Mouse (Mus musculus) midbrain, embryonic 12.5 days (tissue): ENCODE data around the gene Fnbp1l. TPM values are rescaled to one million over a fixed set of nuclear protein-coding genes. Genes with fewer than 3 reads are reported as not detected.

Experiments used
- ATAC-seq: fragments of 200-750 bp; cut with Nextera tagmentation; 2 replicates; pipeline ENCODE4 v1.8.0; 2017; ENCODE audit warnings: low read depth, moderate TSS enrichment, moderate library complexity; ENCODE audit not compliant: low FRiP score
- H3K27ac ChIP-seq: fragments of 300-500 bp; sonication (generic); replicated peaks from 2 replicates; pipeline ENCODE4 v1.5.1; 2016; ENCODE audit warnings: mild to moderate bottlenecking
- H3K27me3 ChIP-seq: fragments of 300-500 bp; sonication (generic); 2 replicates; pipeline ENCODE4 v1.6.1; 2016; ENCODE audit warnings: mild to moderate bottlenecking
- H3K36me3 ChIP-seq: fragments of 300-500 bp; sonication (generic); 2 replicates; pipeline ENCODE4 v1.6.1; 2016
- H3K4me1 ChIP-seq: fragments of 300-500 bp; sonication (generic); 2 replicates; pipeline ENCODE4 v1.6.1; 2016
- H3K4me2 ChIP-seq: fragments of 300-500 bp; sonication (generic); replicated peaks from 2 replicates; pipeline ENCODE4 v1.6.1; 2016; ENCODE audit warnings: mild to moderate bottlenecking, moderate library complexity
- H3K4me3 ChIP-seq: fragments of 300-500 bp; sonication (generic); 2 replicates; pipeline ENCODE4 v1.5.1; 2016; ENCODE audit warnings: mild to moderate bottlenecking
- H3K9ac ChIP-seq: fragments of 300-500 bp; sonication (generic); replicated peaks from 2 replicates; pipeline ENCODE4 v1.6.1; 2016; ENCODE audit warnings: mild to moderate bottlenecking, moderate library complexity
- H3K9me3 ChIP-seq: fragments of 300-500 bp; sonication (generic); 2 replicates; pipeline ENCODE4 v1.6.1; 2016; ENCODE audit warnings: mild to moderate bottlenecking
- WGBS: fragments of 180-500 bp; shearing (Covaris S2); methylation state at CpG from one replicate; pipeline ENCODE4 v1.1.7; 2016; 5-methylcytosine and 5-hydroxymethylcytosine counted together
- microRNA-seq: library from miRNA; unstranded; fragments of <30 nt; microRNA quantifications from one replicate; pipeline ENCODE4, GENCODE M21; 2017
- polyA plus RNA-seq: library from polyadenylated mRNA; unstranded; fragments of >200 nt; fragmentation: Nextera tagmentation; extraction: Ambion mirVana; gene quantifications from 2 replicates; pipeline ENCODE4 v1.2.1, GENCODE M21; 2016

Fnbp1l gene
- polyA plus RNA-seq, 1 experiment from 2014 or later: 111 TPM

- 91% methylated on average over 10 of the region's 10 CpGs for WGBS
- Histone ChIP-seq H3K27me3 (no peaks in the 10 kb centered on the region), H3K4me2 (no peak overlapping the region), H3K4me3 (no peak overlapping the region), H3K9ac (no peak overlapping the region), H3K36me3 (no peaks in the 10 kb centered on the region), H3K9me3 (no peaks in the 10 kb centered on the region), H3K4me1 (no peaks in the 10 kb centered on the region), H3K27ac (no peak overlapping the region)
- ATAC-seq: no peak
These were observed 113.1 kb downstream of the Fnbp1l start for GRCm38 (mm10) chr3:122506343-122506916.

- Histone ChIP-seq H3K36me3 (no peaks in the 10 kb centered on the region), H3K27ac (no peak overlapping the region), H3K4me3 (no peak overlapping the region), H3K27me3 (no peaks in the 10 kb centered on the region), H3K9me3 (no peaks in the 10 kb centered on the region), H3K4me2 (no peak overlapping the region), H3K4me1 (no peaks in the 10 kb centered on the region), H3K9ac (no peak overlapping the region)
- WGBS: 84% methylated on average over 9 of the region's 9 CpGs
- ATAC-seq: no peak
These were observed 118.6 kb downstream of the Fnbp1l start for GRCm38 (mm10) chr3:122500929-122501328.

- Histone ChIP-seq H3K4me2 (no peak overlapping the region), H3K9ac (no peak overlapping the region), H3K4me3 (no peak overlapping the region), H3K27ac (no peak overlapping the region), H3K4me1 (no peaks in the 10 kb centered on the region), H3K9me3 (no peaks in the 10 kb centered on the region), H3K27me3 (no peaks in the 10 kb centered on the region), H3K36me3 (no peaks in the 10 kb centered on the region)
- 79% methylated on average over 6 of the region's 6 CpGs for WGBS
- no peak for ATAC-seq
These were observed 119.9 kb downstream of the Fnbp1l start for GRCm38 (mm10) chr3:122499647-122500046.

- Histone ChIP-seq H3K4me2 (no peak overlapping the region), H3K9ac (no peak overlapping the region), H3K36me3 (no peaks in the 10 kb centered on the region), H3K27me3 (no peaks in the 10 kb centered on the region), H3K4me3 (no peak overlapping the region), H3K4me1 (peaks cover 4% of the 10 kb centered on the region; the same call in 1 of the 2 replicates), H3K27ac (no peak overlapping the region), H3K9me3 (no peaks in the 10 kb centered on the region)
- 88% methylated on average over 7 of the region's 7 CpGs for WGBS
- no peak for ATAC-seq
These were observed 121.0 kb downstream of the Fnbp1l start for GRCm38 (mm10) chr3:122498528-122498927.

GRCm38 (mm10) chr3:122497871-122498270 lies 121.6 kb downstream of the Fnbp1l start:
- no peak overlapping the region for H3K9ac ChIP-seq
- H3K36me3 ChIP-seq: no peaks in the 10 kb centered on the region
- H3K4me1 ChIP-seq: peaks cover 10% of the 10 kb centered on the region
- H3K27ac ChIP-seq: no peak overlapping the region
- H3K4me2 ChIP-seq: no peak overlapping the region
- WGBS: 92% methylated on average over 6 of the region's 6 CpGs
- no peaks in the 10 kb centered on the region for H3K27me3 ChIP-seq
- ATAC-seq: no peak
- H3K4me3 ChIP-seq: no peak overlapping the region
- H3K9me3 ChIP-seq: no peaks in the 10 kb centered on the region

GRCm38 (mm10) chr3:122494764-122495163 lies 124.8 kb downstream of the Fnbp1l start:
- Histone ChIP-seq H3K9me3 (no peaks in the 10 kb centered on the region), H3K4me3 (no peak overlapping the region), H3K36me3 (no peaks in the 10 kb centered on the region), H3K4me1 (peaks cover 23% of the 10 kb centered on the region), H3K27ac (no peak overlapping the region), H3K9ac (no peak overlapping the region), H3K27me3 (no peaks in the 10 kb centered on the region), H3K4me2 (no peak overlapping the region)
- no peak for ATAC-seq
- 91% methylated on average over 6 of the region's 6 CpGs for WGBS

GRCm38 (mm10) chr3:122492872-122493615 lies 126.5 kb downstream of the Fnbp1l start:
- Histone ChIP-seq H3K36me3 (no peaks in the 10 kb centered on the region), H3K4me2 (peak overlapping the region; percentile 29), H3K27ac (peak overlapping the region; percentile 42; the same call in 1 of the 2 replicates), H3K9ac (no peak overlapping the region), H3K9me3 (no peaks in the 10 kb centered on the region), H3K4me3 (no peak overlapping the region), H3K27me3 (no peaks in the 10 kb centered on the region), H3K4me1 (peaks cover 31% of the 10 kb centered on the region)
- ATAC-seq: 0 out of 2 replicates have a peak, but pooled peaks have one; percentile 59
- 44% methylated on average over 21 of the region's 21 CpGs for WGBS

- Histone ChIP-seq H3K9ac (no peak overlapping the region), H3K4me1 (peaks cover 36% of the 10 kb centered on the region), H3K27ac (no peak overlapping the region), H3K27me3 (no peaks in the 10 kb centered on the region), H3K4me2 (no peak overlapping the region), H3K4me3 (no peak overlapping the region), H3K36me3 (no peaks in the 10 kb centered on the region), H3K9me3 (no peaks in the 10 kb centered on the region)
- WGBS: 83% methylated on average over 3 of the region's 3 CpGs
- ATAC-seq: no peak
These were observed 127.5 kb downstream of the Fnbp1l start for GRCm38 (mm10) chr3:122492006-122492405.

- Histone ChIP-seq H3K4me1 (peaks cover 36% of the 10 kb centered on the region), H3K9ac (no peak overlapping the region), H3K9me3 (no peaks in the 10 kb centered on the region), H3K4me3 (no peak overlapping the region), H3K4me2 (no peak overlapping the region), H3K27me3 (no peaks in the 10 kb centered on the region), H3K36me3 (no peaks in the 10 kb centered on the region), H3K27ac (no peak overlapping the region)
- ATAC-seq: no peak
- WGBS: 80% methylated on average over 6 of the region's 6 CpGs
These were observed 128.9 kb downstream of the Fnbp1l start for GRCm38 (mm10) chr3:122490574-122490973.

Small RNAs within 50 kb of the gene (microRNA-seq; reads per million reads assigned to microRNA genes)
- gene Mir7657: not detected

Other genes starting within 250 kb of the Fnbp1l start
- gene Pde5a, start 109.2 kb upstream of the Fnbp1l start, polyA plus RNA-seq: 3.6 and 4.3 TPM in 2 replicates